Mouse (Mus musculus): Measurements from ENCODE around the gene Osbp. TPM values are rescaled to one million over a fixed set of nuclear protein-coding genes. Genes with fewer than 3 reads are reported as not detected.
"Not testable (repeated sequence)": the region's sequence is repeated elsewhere in the genome, so short reads cannot be mapped to it uniquely, and the experiment has no call there.

Gene Osbp
- total and polyA plus RNA-seq, 2 experiments from 2014 or later: 2.6 to 25.5 TPM

- Histone ChIP-seq H3K4me1 (ENCODE audit: insufficient read depth, low read length) (no peaks in the 10 kb centered on the region), H3K9me3 (ENCODE audit: low read length) (no peaks in the 10 kb centered on the region), H3K36me3 (ENCODE audit: insufficient read depth, low read length) (peaks cover 80% of the 10 kb centered on the region), H3K4me3 (ENCODE audit: low read length) (no peak overlapping the region), H3K27me3 (ENCODE audit: insufficient read depth, low read length) (no peaks in the 10 kb centered on the region), H3K9ac (replicated peaks; ENCODE audit: low read length) (no peak overlapping the region), H3K4me2 (ENCODE audit: low read depth, low read length) (no peak overlapping the region), H3K27ac (no peak overlapping the region)
- 91% methylated on average over 4 of the region's 4 CpGs for WGBS
- no peak for DNase-seq (ENCODE audit: low spot score)
- ATAC-seq: no peak
- no peak for TF ChIP-seq CTCF (IDR thresholded peaks at IDR 0.05; ENCODE audit: low read depth)
Measured at GRCm38 (mm10) chr19:11980471-11980870, 14.7 kb downstream of the Osbp start.

GRCm38 (mm10) chr19:11984614-11985013, 18.9 kb downstream of the Osbp start:
- H3K4me2 ChIP-seq (ENCODE audit: low read depth, low read length); H3K9me3 ChIP-seq (ENCODE audit: low read length); DNase-seq (ENCODE audit: low spot score); ATAC-seq; H3K9ac ChIP-seq (replicated peaks; ENCODE audit: low read length); H3K27ac ChIP-seq; H3K27me3 ChIP-seq (ENCODE audit: insufficient read depth, low read length); H3K4me3 ChIP-seq (ENCODE audit: low read length); H3K4me1 ChIP-seq (ENCODE audit: insufficient read depth, low read length): not testable (repeated sequence)
- WGBS: 85% methylated on average over 5 of the region's 5 CpGs
- H3K36me3 ChIP-seq (ENCODE audit: insufficient read depth, low read length): peaks cover 66% of the 10 kb centered on the region

- ATAC-seq: no peak
- Histone ChIP-seq H3K4me3 (ENCODE audit: low read length) (no peak overlapping the region), H3K4me2 (ENCODE audit: low read depth, low read length) (no peak overlapping the region)
Measured at GRCm38 (mm10) chr19:11987841-11988240, 22.1 kb downstream of the Osbp start.

DNA sequence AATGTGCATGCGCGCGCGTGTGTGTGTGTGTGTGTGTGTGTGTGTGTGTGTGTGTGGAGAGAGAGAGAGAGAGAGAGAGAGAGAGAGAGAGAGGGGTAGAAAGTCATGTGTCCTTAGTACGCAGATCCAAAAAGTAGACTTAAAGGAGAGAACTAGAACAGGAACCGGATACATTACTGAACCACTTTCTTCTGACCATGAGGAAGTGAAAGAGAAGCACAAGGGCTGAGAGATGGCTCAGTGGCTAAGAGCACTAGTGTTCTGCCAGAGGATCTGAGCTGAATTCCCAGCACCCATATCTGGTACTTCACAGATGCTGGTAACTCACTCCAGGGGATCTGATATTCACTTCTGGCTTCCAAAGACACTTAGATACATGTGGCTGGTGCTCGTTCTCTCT, 23.6 kb downstream of the Osbp start:
- H3K36me3 ChIP-seq (ENCODE audit: insufficient read depth, low read length): peaks cover 65% of the 10 kb centered on the region
- no peak overlapping the region for H3K27ac ChIP-seq
- WGBS: 98% methylated on average over 7 of the region's 7 CpGs
- H3K27me3 ChIP-seq (ENCODE audit: insufficient read depth, low read length): no peaks in the 10 kb centered on the region
- no peak for DNase-seq (ENCODE audit: low spot score)
- no peaks in the 10 kb centered on the region for H3K9me3 ChIP-seq (ENCODE audit: low read length)
- H3K4me2 ChIP-seq (ENCODE audit: low read depth, low read length): no peak overlapping the region
- TF ChIP-seq CTCF (IDR thresholded peaks at IDR 0.05; ENCODE audit: low read depth): no peak
- no peak for ATAC-seq
- no peaks in the 10 kb centered on the region for H3K4me1 ChIP-seq (ENCODE audit: insufficient read depth, low read length)
- no peak overlapping the region for H3K4me3 ChIP-seq (ENCODE audit: low read length)
- H3K9ac ChIP-seq (replicated peaks; ENCODE audit: low read length): no peak overlapping the region

More at GRCm38 (mm10) chr19:11987841-11988240, 22.1 kb downstream of the Osbp start:
- Histone ChIP-seq H3K27ac (no peak overlapping the region), H3K27me3 (ENCODE audit: insufficient read depth, low read length) (no peaks in the 10 kb centered on the region), H3K36me3 (ENCODE audit: insufficient read depth, low read length) (peaks cover 68% of the 10 kb centered on the region), H3K9ac (replicated peaks; ENCODE audit: low read length) (no peak overlapping the region), H3K9me3 (ENCODE audit: low read length) (no peaks in the 10 kb centered on the region), H3K4me1 (ENCODE audit: insufficient read depth, low read length) (no peaks in the 10 kb centered on the region)
- 90% methylated on average over 3 of the region's 3 CpGs for WGBS
- no peak for DNase-seq (ENCODE audit: low spot score)
- TF ChIP-seq CTCF (IDR thresholded peaks at IDR 0.05; ENCODE audit: low read depth): no peak

DNA sequence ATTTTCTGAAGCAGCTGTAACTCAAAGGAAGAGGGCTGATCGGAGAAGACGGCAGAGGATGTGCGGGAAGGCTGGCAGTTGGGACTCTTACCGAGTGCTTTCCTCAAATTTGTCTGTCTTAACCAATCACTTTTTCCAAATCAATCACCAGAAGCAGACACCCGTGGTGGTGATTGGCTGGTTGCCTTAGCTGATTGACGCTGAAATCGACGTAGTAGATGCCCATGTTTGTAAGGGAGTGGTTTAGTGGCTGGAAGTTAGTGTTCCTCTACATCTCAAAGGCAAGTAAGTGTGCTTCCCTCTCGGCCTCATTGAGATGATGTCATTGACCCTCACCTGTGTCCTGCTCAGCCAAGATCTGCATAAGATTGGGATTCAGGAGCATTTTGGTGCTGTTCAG, 26.3 kb downstream of the Osbp start:
- DNase-seq (ENCODE audit: low spot score) (no peak), ATAC-seq (no peak)
- Histone ChIP-seq H3K9me3 (ENCODE audit: low read length) (no peaks in the 10 kb centered on the region), H3K4me2 (ENCODE audit: low read depth, low read length) (no peak overlapping the region), H3K4me3 (ENCODE audit: low read length) (no peak overlapping the region), H3K36me3 (ENCODE audit: insufficient read depth, low read length) (peaks cover 61% of the 10 kb centered on the region), H3K27me3 (ENCODE audit: insufficient read depth, low read length) (no peaks in the 10 kb centered on the region), H3K27ac (no peak overlapping the region), H3K9ac (replicated peaks; ENCODE audit: low read length) (no peak overlapping the region), H3K4me1 (ENCODE audit: insufficient read depth, low read length) (no peaks in the 10 kb centered on the region)
- TF ChIP-seq CTCF (IDR thresholded peaks at IDR 0.05; ENCODE audit: low read depth): no peak
- 93% methylated on average over 9 of the region's 9 CpGs for WGBS

DNA sequence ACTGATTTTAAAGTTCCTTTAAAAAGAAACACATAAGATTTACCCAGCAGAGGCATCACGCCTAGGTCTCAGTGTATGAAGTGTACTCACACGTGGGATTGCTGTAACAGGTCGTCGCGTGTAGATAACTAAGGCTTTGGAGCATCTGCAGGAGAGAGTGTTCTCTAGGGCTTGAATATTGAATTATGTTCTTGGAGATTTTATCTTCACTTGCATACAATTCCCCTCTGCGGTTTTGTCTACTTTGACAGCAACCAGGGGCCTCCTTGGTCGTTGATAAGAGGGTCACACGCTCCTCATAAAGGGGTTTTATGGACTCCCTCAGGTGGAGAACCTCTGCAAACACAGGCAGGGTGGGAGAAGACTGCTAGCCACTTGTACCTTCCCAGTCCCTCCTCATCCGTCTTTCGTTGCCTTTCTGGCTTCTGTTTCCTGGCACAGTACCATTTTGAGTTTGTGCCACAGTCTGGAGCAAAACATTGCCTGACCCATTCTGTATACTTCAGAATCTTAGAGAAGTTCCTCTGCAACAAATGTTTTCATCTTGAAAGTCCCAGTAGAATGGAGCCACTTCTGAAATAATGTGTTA, 26.8 kb downstream of the Osbp start:
- H3K36me3 ChIP-seq (ENCODE audit: insufficient read depth, low read length): peaks cover 57% of the 10 kb centered on the region
- 89% methylated on average over 10 of the region's 10 CpGs for WGBS
- H3K9me3 ChIP-seq (ENCODE audit: low read length): no peaks in the 10 kb centered on the region
- no peak overlapping the region for H3K27ac ChIP-seq
- H3K4me3 ChIP-seq (ENCODE audit: low read length): no peak overlapping the region
- H3K27me3 ChIP-seq (ENCODE audit: insufficient read depth, low read length): no peaks in the 10 kb centered on the region
- no peak overlapping the region for H3K9ac ChIP-seq (replicated peaks; ENCODE audit: low read length)
- TF ChIP-seq CTCF (IDR thresholded peaks at IDR 0.05; ENCODE audit: low read depth): no peak
- H3K4me2 ChIP-seq (ENCODE audit: low read depth, low read length): no peak overlapping the region
- ATAC-seq (no peak), DNase-seq (ENCODE audit: low spot score) (no peak)
- no peaks in the 10 kb centered on the region for H3K4me1 ChIP-seq (ENCODE audit: insufficient read depth, low read length)

- peaks cover 44% of the 10 kb centered on the region for H3K36me3 ChIP-seq (ENCODE audit: insufficient read depth, low read length)
- no peak for ATAC-seq
Measured at GRCm38 (mm10) chr19:11994703-11995431, 29.1 kb downstream of the Osbp start.

More at GRCm38 (mm10) chr19:11994703-11995431, 29.1 kb downstream of the Osbp start:
- no peaks in the 10 kb centered on the region for H3K4me1 ChIP-seq (ENCODE audit: insufficient read depth, low read length)
- H3K27me3 ChIP-seq (ENCODE audit: insufficient read depth, low read length): no peaks in the 10 kb centered on the region
- 94% methylated on average over 6 of the region's 6 CpGs for WGBS
- no peak for DNase-seq (ENCODE audit: low spot score)
- no peaks in the 10 kb centered on the region for H3K9me3 ChIP-seq (ENCODE audit: low read length)
- H3K9ac ChIP-seq (replicated peaks; ENCODE audit: low read length): no peak overlapping the region
- no peak overlapping the region for H3K4me3 ChIP-seq (ENCODE audit: low read length)
- H3K27ac ChIP-seq: no peak overlapping the region
- no peak for TF ChIP-seq CTCF (IDR thresholded peaks at IDR 0.05; ENCODE audit: low read depth)
- no peak overlapping the region for H3K4me2 ChIP-seq (ENCODE audit: low read depth, low read length)

Data from hindbrain, postnatal 0 days (tissue).